Comparison of ENCODE assay signal across 16 mouse cellular contexts in the genomic region with DNA sequence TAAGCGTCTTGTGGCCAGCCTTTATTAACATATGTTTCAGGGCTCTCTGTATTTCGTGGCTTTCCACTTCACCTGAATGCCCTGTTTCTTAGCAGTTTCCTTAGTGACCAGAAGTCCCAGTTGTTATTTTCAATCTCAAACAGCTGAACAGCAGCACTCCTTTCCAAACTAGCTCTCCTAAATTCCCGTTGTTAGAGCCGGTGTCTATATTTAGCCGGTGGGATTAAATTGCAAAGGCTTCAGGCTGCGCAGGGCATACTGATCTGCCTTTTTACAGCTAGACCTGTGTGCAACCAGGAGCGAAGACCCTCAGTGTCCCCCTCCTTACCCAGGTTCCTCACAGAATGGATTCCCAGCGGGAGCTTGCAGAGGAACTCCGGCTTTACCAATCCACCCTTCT. TPM values are rescaled to one million over a fixed set of nuclear protein-coding genes. Genes with fewer than 3 reads are reported as not detected.
DNase-seq lines count a peak whose midpoint lies in the region; ATAC-seq and TF ChIP-seq lines count a peak whose summit lies in the region.
"Had no signal": no experiment of that assay in that cellular context is flagged by ENCODE, and none has a peak within 500 bp of the region (broad histone marks: within the 10 kb centered on the region; RNA-seq: fewer than 3 reads in every experiment).

A gene (plus strand): TSS at position 268 of the 400 bp plus-strand sequence.

- ATAC-seq in limb, embryonic 12.5 days (ENCODE audit: insufficient number of reproducible peaks, insufficient read depth, low FRiP score, low TSS enrichment, low read depth), result no peak
- peak; percentile 55; the same call in 1 of the 2 replicates for ATAC-seq in heart, embryonic 15.5 days (replicated peaks; ENCODE audit: insufficient number of reproducible peaks, insufficient read depth, low FRiP score, low read depth)
- no peak for ATAC-seq in limb, embryonic 15.5 days (ENCODE audit: insufficient number of reproducible peaks, low FRiP score, low TSS enrichment, low read depth)
- no peak for ATAC-seq in hindbrain, postnatal 0 days

- intact Hi-C loops in gastrocnemius, postnatal 36 days (cut with DNase I), result no loop called here
- intact Hi-C loops in left cerebral cortex, postnatal 25 days (cut with DNase I), result no loop called here

- no peaks in the 10 kb centered on the region for H3K27me3 ChIP-seq in limb, embryonic 12.5 days
- no peaks in the 10 kb centered on the region for H3K27me3 ChIP-seq in limb, embryonic 10.5 days (ENCODE audit: low read depth, poor library complexity, severe bottlenecking)
- H3K27me3 ChIP-seq in heart, embryonic 15.5 days, result no peaks in the 10 kb centered on the region
- no peaks in the 10 kb centered on the region for H3K27me3 ChIP-seq in limb, embryonic 15.5 days
- H3K27me3 ChIP-seq in hindbrain, postnatal 0 days (ENCODE audit: insufficient read depth, low read length), result no peaks in the 10 kb centered on the region
- H3K27me3 ChIP-seq: hindbrain, embryonic 15.5 days; lung, embryonic 15.5 days had no signal

- WGBS in limb, embryonic 12.5 days, result 77% methylated on average over 9 of the region's 9 CpGs
- 91% methylated on average over 9 of the region's 9 CpGs for WGBS in limb, embryonic 10.5 days
- WGBS in heart, embryonic 15.5 days, result 47% methylated on average over 9 of the region's 9 CpGs
- WGBS in limb, embryonic 15.5 days, result 73% methylated on average over 9 of the region's 9 CpGs
- WGBS in hindbrain, postnatal 0 days, result 90% methylated on average over 9 of the region's 9 CpGs

- TF ChIP-seq CTCF in hindbrain, postnatal 0 days (IDR thresholded peaks at IDR 0.05; ENCODE audit: low read depth), result no peak

- DNase-seq in limb, embryonic 10.5 days (ENCODE audit: low spot score), result no peak
- DNase-seq in gastrocnemius, postnatal 36 days, result peak in 1 of 2 experiments; percentile 26
- no peak for DNase-seq in hindbrain, postnatal 0 days (ENCODE audit: low spot score)
- DNase-seq in left cerebral cortex, postnatal 25 days (ENCODE audit: low spot score in 2 of 2), result no peak
- DNase-seq in retina, postnatal 1 day, result no peak
- DNase-seq: cerebellum, adult 11-12 months; kidney, adult 2 months; thymus, adult 2 months had no signal

- no peak within 1 kb of the TSS for H3K27ac ChIP-seq in limb, embryonic 12.5 days
- H3K27ac ChIP-seq in limb, embryonic 10.5 days, result no peak within 1 kb of the TSS
- H3K27ac ChIP-seq in heart, embryonic 15.5 days, result peak within 1 kb of the TSS; percentile 85
- H3K27ac ChIP-seq in limb, embryonic 15.5 days, result no peak within 1 kb of the TSS
- H3K27ac ChIP-seq in hindbrain, postnatal 0 days, result no peak within 1 kb of the TSS
- H3K27ac ChIP-seq: hindbrain, embryonic 15.5 days; lung, embryonic 15.5 days had no signal

- H3K4me2 ChIP-seq in limb, embryonic 12.5 days, result no peak within 1 kb of the TSS
- peak within 1 kb of the TSS; percentile 59 for H3K4me2 ChIP-seq in heart, embryonic 15.5 days
- no peak within 1 kb of the TSS for H3K4me2 ChIP-seq in limb, embryonic 15.5 days
- no peak within 1 kb of the TSS for H3K4me2 ChIP-seq in hindbrain, postnatal 0 days (ENCODE audit: low read depth, low read length)
- H3K4me2 ChIP-seq: hindbrain, embryonic 15.5 days; liver, embryonic 11.5 days; lung, embryonic 15.5 days had no signal

- H3K9me3 ChIP-seq in limb, embryonic 12.5 days, result no peaks in the 10 kb centered on the region
- H3K9me3 ChIP-seq in limb, embryonic 10.5 days (replicated peaks), result no peaks in the 10 kb centered on the region
- H3K9me3 ChIP-seq in heart, embryonic 15.5 days (replicated peaks), result no peaks in the 10 kb centered on the region
- H3K9me3 ChIP-seq in limb, embryonic 15.5 days, result no peaks in the 10 kb centered on the region
- H3K9me3 ChIP-seq in hindbrain, postnatal 0 days (ENCODE audit: low read length), result no peaks in the 10 kb centered on the region
- H3K9me3 ChIP-seq: hindbrain, embryonic 15.5 days; lung, embryonic 15.5 days had no signal

- H3K9ac ChIP-seq in limb, embryonic 12.5 days (replicated peaks), result no peak within 1 kb of the TSS
- peak within 1 kb of the TSS; percentile 53 for H3K9ac ChIP-seq in heart, embryonic 15.5 days
- H3K9ac ChIP-seq in limb, embryonic 15.5 days, result no peak within 1 kb of the TSS
- no peak within 1 kb of the TSS for H3K9ac ChIP-seq in hindbrain, postnatal 0 days (replicated peaks; ENCODE audit: low read length)
- H3K9ac ChIP-seq: hindbrain, embryonic 15.5 days; lung, embryonic 15.5 days had no signal

- peaks cover 9% of the 10 kb centered on the region; the same call in 1 of the 2 replicates for H3K36me3 ChIP-seq in limb, embryonic 12.5 days
- peaks cover 13% of the 10 kb centered on the region for H3K36me3 ChIP-seq in limb, embryonic 10.5 days
- no peaks in the 10 kb centered on the region for H3K36me3 ChIP-seq in heart, embryonic 15.5 days
- H3K36me3 ChIP-seq in limb, embryonic 15.5 days, result peaks cover 20% of the 10 kb centered on the region
- 0 out of 2 replicates have a peak, but pooled peaks cover 4% of the 10 kb centered on the region for H3K36me3 ChIP-seq in hindbrain, postnatal 0 days (ENCODE audit: insufficient read depth, low read length)

- no peaks in the 10 kb centered on the region for H3K4me1 ChIP-seq in limb, embryonic 12.5 days (replicated peaks)
- no peaks in the 10 kb centered on the region for H3K4me1 ChIP-seq in limb, embryonic 10.5 days
- peaks cover 7% of the 10 kb centered on the region; the same call in 1 of the 2 replicates for H3K4me1 ChIP-seq in heart, embryonic 15.5 days (replicated peaks)
- no peaks in the 10 kb centered on the region for H3K4me1 ChIP-seq in limb, embryonic 15.5 days
- no peaks in the 10 kb centered on the region for H3K4me1 ChIP-seq in hindbrain, postnatal 0 days (ENCODE audit: insufficient read depth, low read length)
- H3K4me1 ChIP-seq: hindbrain, embryonic 15.5 days; lung, embryonic 15.5 days had no signal

- 0 out of 2 replicates have a peak within 1 kb of the TSS, but pooled peaks have one; percentile 6 for H3K4me3 ChIP-seq in limb, embryonic 12.5 days (replicated peaks)
- H3K4me3 ChIP-seq in limb, embryonic 10.5 days, result no peak within 1 kb of the TSS
- H3K4me3 ChIP-seq in heart, embryonic 15.5 days, result peak within 1 kb of the TSS; percentile 46
- 0 out of 2 replicates have a peak within 1 kb of the TSS, but pooled peaks have one; percentile 8 for H3K4me3 ChIP-seq in limb, embryonic 15.5 days
- no peak within 1 kb of the TSS for H3K4me3 ChIP-seq in hindbrain, postnatal 0 days (ENCODE audit: low read length)
- H3K4me3 ChIP-seq: hindbrain, embryonic 15.5 days; lung, embryonic 15.5 days had no signal

RNA-seq across cellular contexts. Expression of the gene that starts here (rescaled TPM):
- 13.9 and 14.7 TPM in 2 replicates for polyA plus RNA-seq in limb, embryonic 12.5 days (2016; fragmentation: Nextera tagmentation; extraction: Ambion mirVana)
- 0.30 and 1.1 TPM in 2 replicates for polyA plus RNA-seq in limb, embryonic 10.5 days (2016; fragmentation: Nextera tagmentation; extraction: Ambion mirVana)
- 100 to 1,000 TPM; 417 to 539 TPM for total RNA-seq in gastrocnemius, postnatal 36 days (2021)
- 15.0 and 23.9 TPM in 2 replicates for polyA plus RNA-seq in heart, embryonic 15.5 days (2015; fragmentation: Nextera tagmentation; extraction: Ambion mirVana)
- polyA plus RNA-seq in limb, embryonic 15.5 days (2015; fragmentation: Nextera tagmentation; extraction: Ambion mirVana), result 16.4 and 44.3 TPM in 2 replicates
- total RNA-seq in hindbrain, postnatal 0 days (2014; rRNA removed), result 1.3 TPM in 1 of 2 replicates, not detected in the other
- 0.05 and 0.09 TPM in 2 replicates for polyA plus RNA-seq in hindbrain, postnatal 0 days (2015; fragmentation: Nextera tagmentation; extraction: Ambion mirVana)
- total RNA-seq in left cerebral cortex, postnatal 25 days (2021), result under 1 TPM; 0.85 to 0.87 TPM
- total RNA-seq: megakaryocyte-erythroid progenitor cell, adult 5-6 weeks; neutrophil, adult 5-6 weeks had no signal

Comparison
In these comparisons a context has a peak if more than half of its experiments do, and no peak if none do; other contexts are left out.
1. RNA of the gene that starts here (total RNA-seq): 417 to 539 TPM in gastrocnemius, postnatal 36 days; 0.85 to 0.87 TPM in left cerebral cortex, postnatal 25 days and 1.3 TPM in hindbrain, postnatal 0 days; every median in the first group is over 100 times any median in the second.
2. H3K4me3 ChIP-seq: peak in limb, embryonic 12.5 days (single experiment), heart, embryonic 15.5 days (single experiment) and limb, embryonic 15.5 days (single experiment); none in limb, embryonic 10.5 days (single experiment) and hindbrain, postnatal 0 days (single experiment).